Mouse (Mus musculus): ENCODE data around the gene Rfc2.

Rfc2 gene

DNA sequence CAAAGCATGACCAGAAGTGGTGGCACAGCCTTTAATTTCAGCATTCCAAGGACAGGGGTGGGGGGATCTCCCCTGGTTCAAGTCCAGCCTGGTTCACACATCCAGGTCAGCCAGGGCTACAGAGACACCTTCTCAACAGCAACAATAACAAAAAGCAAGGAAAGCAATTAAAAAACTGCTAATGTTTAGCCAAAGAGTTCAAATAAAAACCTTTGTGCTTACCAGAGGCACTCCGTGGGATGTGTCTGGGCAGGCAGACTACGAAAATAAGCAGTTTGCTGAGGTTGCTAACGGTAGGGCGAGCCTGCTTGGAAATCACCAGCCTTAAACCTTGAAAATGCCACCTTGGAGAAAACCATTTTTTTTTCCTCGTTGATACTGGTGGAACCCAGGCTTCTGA, at the start of gene Rfc2:
TSS of gene Rfc2 (plus strand) at position 221 of the 400 bp plus-strand sequence.
- no peak for DNase-seq (ENCODE audit: low spot score in 2 of 2)

DNA sequence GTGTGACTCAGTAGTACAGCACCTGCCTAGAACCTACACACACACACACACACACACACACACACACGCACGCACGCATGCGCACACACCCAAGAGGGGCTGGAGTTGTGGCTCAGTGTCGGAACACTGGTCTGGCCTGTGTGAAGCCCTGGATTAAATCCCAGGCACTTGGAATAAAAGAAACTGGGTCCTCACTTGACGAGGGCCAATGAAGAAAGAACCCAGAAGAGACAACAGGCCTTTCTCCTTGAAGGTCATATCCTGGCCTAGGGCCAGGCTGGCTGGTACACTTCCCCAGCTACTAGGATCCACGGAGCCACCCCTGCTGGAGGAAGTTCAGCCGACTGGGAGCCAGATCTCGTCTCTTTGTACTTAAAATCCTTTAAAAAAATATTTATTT, 49.6 kb upstream of the Rfc2 start:
- DNase-seq (ENCODE audit: low spot score in 2 of 2) = no peak

DNA sequence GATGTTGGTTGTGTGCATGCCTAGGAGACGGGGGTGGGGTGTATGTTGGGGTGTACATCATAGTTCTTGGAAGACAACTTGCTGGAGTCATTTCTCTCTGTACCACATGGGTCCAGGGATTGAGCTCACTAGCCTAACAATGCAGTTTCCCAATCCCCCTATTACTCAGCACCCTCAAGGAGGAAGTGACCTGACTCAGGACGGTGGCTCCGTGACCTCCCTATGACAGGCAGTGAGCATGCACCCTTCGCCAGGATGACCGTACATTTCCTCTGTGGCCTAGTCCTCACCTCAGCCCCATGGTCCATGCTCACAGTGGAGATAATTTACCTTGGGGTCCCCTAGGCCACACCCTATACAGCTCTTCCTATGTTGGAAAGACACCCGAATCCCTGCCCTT, 48.7 kb upstream of the Rfc2 start:
- DNase-seq (ENCODE audit: low spot score in 2 of 2) = no peak

DNA sequence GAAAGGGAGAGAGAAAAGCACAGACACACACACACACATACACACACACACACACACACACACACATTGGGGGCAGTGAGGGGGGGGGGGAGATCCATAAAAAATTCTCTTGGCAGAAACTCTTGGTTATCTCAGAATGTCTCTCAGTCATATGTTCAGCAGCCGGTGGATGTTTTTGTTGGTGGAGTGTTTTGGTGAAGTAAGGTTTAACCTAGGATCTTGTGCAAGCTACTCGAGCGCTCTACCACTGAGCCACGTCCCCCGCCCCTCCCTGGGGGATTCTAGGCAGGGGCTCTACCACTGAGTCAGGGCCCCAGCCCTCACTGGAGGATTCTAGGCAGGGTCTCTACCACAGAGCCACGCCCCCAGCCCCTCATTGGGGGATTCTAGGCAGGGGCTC, 45.1 kb upstream of the Rfc2 start:
- no peak for DNase-seq (ENCODE audit: low spot score in 2 of 2)

DNA sequence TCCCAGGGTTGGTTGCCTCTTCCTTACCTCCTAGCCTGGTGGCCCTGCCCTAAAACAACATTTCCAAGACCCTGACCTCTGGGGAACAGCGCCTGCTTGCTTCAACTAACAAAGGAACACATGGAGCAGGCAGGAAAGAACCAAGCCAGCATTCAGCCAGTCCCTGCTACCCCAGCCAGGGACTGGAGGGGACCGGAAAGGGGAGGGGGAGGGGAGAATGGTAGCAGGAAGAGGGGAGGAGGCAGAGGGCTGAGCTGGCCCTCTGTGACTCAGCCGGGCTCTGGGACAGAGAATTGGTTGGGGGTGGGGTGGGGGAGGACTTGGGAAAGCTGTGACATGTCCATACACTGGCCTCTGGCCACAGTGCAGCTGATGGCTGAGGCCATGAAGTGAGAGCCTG, 41.3 kb upstream of the Rfc2 start:
- DNase-seq (ENCODE audit: low spot score in 2 of 2) = peak in 1 of 2 experiments; percentile 55

DNA sequence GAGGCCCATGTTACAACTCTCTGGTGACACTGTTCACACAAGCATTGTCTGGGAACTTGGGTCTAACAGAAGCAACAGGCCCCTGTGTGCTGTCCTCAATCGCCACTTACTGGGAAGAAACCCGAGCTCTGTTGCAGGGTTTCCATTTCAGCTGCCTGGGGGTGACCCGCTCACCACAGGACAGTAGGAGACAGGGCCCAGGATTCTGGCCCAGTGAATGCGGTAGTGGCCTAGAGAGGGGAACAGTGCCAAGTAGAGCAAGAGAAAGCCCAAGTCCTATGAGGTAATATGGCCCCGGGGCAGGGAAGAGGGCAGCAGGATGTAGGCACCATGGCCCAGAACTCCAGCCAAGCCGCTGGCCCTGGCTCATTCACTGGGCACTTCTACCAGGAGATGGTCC, 40.3 kb upstream of the Rfc2 start:
- no peak for DNase-seq (ENCODE audit: low spot score in 2 of 2)

DNA sequence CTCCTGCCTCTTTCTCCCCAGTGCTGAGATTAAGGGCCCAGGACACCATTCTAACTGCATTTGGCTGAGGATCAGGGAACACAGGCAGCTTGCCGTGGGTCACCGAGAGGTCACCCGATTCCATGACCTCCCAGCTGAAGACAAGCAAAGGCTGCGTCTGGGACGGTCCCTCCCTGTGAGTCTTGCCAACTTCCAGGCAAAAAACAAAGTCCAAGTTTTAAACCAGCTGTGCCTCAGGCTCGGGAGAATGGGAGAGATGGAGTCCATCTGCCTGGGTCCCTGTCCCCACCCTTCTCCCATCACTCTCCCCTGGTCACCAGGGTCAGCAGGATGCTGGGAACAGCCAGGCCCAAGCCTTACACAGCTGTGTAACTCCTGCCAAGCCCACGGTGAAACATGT, 39.5 kb upstream of the Rfc2 start:
- DNase-seq (ENCODE audit: low spot score in 2 of 2) = peak in 1 of 2 experiments; percentile 70

DNA sequence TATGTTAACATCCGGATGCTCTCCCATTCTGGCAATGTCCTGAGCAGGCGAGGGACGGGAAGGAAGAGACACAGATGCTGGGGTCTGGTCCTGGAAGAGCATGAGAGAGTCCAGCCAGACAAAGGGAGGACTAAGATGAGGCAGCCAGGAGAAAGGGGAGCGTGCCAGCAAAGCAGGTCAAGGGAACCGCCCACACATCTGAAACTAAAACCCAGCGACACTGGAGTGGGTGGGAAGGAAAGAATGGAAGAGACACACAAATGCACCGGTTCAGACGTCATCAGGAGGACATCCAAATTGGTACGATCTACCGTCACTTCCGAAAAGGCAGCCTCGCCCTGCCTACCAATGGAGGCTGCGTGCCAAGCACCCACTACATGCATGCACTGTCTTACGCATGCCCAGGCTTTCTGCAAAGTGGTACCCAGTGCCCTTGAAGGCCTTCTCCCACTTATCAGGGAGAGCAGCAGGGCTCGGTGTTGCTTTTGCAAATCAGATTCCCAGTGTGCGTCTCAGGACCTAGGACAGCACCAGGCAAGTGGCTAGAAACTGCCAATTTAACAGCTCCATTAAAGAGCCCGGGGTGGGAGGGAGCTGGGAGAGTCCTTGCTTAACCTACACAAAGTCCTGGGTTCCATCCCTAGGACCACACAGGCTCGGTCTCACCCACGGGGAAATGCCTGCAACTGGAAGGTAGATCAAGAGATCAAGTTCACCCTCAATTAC, 36.5 kb upstream of the Rfc2 start:
- no peak for DNase-seq (ENCODE audit: low spot score in 2 of 2)

DNA sequence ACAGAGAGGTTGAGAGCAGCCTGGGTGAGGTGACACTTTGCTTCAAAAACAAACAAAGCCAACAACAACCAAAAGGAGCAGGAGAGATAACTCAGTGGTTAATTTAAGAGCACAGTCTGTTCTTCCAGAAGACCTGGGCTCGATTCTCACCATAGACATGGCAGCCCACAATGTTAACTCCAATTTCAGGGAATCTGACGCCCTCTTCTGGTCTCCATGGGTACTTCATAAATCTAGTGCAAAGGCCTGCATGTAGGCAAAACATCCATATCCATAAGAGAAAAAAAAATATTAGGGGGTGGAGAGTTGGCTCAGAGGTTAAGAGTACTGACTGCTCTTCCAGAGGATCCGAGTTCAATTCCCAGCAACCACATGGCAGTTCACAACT, 35.9 kb upstream of the Rfc2 start:
- no peak for DNase-seq (ENCODE audit: low spot score in 2 of 2)

DNA sequence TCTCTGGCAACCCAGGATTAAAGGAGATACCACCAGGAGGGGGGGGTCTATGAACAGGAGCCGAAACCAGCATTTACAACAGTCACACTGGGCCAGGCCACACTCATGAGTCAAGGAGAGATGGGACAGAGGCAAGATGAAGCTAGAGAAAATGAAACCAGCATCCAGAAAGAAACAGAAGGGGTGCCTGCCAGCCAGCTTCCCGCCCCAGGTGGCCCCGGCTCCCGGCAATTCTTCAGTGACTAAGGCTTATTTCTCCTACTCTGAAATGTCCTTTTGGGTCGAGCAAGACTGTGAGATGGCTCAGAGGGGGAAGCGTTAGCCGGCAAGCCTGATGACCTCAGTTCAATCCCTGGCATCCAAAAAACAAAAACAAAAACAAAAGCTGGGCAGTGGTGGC, 34.4 kb upstream of the Rfc2 start:
- DNase-seq (ENCODE audit: low spot score in 2 of 2) = no peak

DNA sequence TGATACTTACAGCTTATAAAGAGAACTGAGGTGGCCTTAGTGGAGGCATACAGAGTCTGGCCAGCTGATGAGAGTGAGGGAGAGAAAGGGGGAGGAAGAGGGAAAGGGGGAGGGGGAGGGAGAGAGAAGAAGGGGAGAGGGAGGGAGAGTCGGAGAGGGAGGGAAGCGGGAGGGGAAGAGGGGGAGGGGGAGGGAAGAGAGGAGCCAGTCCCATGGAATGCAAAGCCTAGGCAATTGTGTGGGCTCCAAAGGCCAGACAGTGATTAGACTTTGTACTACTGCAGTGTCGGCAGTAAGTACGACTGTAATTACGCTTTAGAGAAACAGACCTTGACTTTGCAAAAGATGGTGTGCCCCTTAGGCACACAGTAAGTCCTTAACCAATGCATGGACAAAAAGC, 32.9 kb upstream of the Rfc2 start:
- no peak for DNase-seq (ENCODE audit: low spot score in 2 of 2)

DNA sequence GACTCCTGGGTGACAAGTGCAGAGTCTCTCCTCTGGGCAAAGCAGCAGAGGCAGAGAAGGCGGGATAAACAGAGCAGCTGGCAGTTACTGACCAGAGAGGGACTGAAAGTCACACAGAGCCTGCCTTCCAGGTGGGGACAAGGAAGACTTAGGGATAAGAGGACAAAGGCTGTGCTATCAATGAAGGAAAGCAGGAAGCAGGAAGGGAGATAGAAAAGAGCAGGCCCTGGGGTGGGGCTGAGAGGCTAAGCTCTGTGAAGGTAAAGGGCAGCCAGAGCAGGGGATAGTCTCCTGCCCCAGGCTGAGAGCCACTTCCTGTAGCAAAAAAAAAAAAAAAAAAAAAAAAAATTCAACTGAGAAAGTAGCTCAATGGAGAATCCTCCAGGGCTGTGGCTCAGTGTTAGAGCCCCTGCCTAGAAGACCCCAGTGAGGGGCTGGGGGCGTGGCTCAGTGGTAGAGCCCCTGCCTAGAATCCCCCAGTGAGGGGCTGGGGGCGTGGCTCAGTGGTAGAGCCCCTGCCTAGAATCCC, 31.5 kb upstream of the Rfc2 start:
- DNase-seq (ENCODE audit: low spot score in 2 of 2) = no peak

DNA sequence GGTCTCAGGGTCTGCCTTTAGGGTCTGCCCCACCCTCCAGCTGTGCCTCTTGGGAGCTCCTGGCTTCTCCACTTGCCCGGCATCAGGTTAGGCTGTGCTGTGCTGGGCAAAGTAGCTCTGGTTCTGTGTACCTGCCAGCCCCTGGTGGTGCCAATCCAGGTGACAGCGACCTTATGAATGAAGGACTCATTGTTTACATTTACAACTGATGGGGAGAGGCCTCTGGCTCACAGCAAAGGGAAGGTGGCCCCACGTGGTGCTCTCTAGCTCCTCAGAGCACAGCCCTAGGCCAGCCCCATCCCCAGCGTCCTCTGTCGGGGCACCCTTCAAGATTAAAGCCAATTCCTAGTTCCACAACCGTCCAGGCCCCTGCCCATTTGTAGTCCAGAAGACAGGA, 30.3 kb upstream of the Rfc2 start:
- no peak for DNase-seq (ENCODE audit: low spot score in 2 of 2)

DNA sequence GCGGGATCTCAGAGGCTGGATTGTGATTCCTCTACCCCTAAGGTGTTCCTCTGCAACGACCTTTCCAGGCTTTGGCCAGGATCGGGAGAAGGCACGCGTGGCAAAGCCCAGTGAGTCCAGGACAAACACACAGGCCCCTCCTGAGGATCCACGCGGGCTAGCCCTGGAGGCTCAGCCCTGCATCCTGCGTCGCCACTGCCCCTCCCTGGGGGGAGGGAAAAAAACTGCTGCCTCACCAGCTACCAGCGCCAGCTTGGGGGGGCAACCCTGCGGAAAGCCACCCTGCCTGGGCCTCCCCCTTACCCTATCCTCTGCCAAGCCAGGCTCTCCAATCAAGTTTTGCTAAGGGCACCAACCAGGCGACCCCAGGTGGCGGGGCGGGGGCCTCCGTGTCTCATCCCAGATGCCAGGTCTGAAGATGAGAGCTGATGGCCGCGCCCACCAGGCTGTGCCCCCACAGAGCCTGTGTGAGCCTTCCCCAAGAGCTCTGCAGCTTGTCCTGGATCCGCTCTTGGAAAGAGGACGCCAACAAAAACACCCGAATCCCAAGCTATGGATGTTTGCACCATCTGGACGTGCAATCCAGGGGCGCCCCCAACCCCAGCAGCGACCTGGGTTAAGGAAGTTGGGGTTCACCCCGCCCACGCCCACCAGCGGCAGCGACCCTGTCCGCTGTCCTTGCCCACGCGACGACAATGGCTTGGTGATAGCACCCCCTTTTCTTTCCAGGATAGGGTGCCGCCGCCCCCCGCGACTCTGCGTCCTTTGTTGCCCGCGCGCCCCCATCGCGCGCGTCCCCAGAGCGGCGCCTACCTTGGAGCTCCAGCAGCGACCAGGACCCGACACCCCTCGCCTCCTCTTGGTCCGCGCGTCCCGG, 29.7 kb upstream of the Rfc2 start:
- DNase-seq (ENCODE audit: low spot score in 2 of 2) = no peak

DNA sequence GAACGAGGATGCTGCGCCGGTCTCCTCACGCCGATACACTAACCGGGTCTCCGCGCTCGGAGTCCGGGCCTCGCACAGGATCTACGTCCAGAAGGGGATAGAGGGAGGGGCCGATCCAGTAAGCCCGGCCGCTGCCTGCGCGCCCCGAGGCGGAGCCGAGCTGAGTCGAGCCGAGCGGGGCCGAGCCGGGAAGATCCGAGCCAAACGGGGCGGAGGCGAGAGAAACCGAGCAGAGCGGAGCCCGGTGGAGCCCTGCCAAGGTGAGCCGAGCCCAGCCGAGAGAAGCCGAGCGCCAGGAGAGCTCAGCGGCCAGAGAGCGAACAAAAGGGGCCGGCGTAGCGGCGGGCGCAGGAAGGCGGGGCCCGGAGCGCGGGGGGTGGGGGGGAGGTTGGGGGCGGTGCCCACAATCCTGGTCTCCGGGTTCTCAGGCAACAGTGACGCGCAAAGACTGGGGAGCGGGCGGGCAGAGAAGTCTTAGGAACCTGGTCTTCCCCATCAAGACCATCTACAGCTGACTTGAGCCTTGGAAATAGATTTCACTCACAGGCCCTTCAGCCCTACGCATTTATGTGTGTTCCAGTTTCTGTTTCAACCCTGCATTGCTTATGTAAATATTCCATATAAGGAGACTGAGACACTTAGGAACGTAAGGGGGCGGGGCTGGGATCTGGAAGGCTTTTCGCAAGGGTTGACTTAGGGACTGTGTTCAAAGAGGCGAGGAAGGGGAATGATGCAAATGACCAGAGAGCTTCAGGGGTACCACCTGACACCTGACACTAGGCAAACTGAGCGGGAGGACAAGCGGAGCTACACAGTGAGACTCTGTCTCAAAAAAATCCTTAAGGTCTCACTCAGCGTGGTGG, 28.8 kb upstream of the Rfc2 start, which contains the start of gene Clip2:
TSS of gene Clip2 (minus strand) at position 325 of the 863 bp plus-strand sequence.
- peak; percentile 99 to 100 for DNase-seq (ENCODE audit: low spot score in 2 of 2)

DNA sequence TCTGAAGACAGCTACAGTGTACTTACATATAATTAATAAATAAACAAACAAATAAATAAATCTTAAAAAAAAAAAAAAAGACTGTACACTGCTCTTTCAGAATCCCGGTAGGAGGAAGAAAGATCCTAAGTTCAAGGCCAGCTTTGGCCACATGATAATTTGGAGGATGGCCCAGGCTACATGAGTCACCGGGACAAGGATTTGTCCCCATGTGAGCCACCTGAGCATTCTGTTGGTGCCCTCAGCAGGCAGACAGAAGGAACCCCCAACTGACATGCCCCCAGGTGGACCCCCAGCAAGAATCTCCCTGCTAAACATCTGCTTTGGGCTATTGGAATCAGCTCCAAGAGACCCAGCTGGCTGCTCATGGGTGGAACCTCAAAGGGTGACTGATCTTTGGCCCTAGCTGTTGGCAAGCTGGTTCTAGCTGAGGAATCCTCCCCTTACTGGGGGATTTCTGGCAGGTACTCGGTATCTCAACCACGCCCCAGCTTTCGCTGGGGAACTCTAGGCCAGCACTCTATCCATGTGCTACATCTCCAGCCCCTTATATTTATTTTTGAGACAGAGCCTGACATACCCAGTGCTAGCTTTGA, 27.1 kb upstream of the Rfc2 start:
- DNase-seq (ENCODE audit: low spot score in 2 of 2) = no peak

DNA sequence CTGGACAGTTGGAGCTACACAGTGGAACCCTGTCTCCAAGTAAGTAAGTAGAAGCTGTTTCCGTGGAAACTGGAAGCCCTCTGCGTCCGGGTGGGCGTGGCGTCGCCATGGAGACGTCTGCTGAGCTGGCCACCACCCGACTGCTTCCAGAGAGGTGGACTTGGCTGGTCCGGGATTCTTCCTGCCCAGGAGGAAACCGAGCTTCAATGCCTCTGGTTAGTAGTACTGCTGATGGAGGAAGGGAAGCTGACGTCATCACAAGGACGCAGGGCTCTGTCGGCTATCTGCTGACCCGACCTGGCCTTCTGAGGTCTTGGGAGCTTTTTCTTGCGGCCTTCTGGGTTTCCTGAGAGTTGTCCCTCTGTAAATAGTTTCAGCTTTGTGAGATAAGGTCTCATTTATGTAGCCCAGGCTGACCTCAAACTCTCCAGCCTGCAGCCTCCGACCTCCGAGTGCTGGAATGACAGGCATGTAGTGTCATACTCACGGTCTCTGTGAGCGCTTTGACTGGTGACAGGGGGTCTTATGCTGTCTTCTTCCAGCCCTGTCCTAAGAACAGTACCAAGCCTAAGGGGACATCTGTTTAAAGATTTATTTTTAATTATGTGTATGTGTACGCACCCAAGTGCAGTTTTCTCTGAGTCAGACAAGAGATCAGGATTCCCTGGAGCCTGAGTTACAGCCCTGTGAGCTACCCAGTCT, 25.6 kb upstream of the Rfc2 start:
- DNase-seq (ENCODE audit: low spot score in 2 of 2) = peak; percentile 55 to 72

DNA sequence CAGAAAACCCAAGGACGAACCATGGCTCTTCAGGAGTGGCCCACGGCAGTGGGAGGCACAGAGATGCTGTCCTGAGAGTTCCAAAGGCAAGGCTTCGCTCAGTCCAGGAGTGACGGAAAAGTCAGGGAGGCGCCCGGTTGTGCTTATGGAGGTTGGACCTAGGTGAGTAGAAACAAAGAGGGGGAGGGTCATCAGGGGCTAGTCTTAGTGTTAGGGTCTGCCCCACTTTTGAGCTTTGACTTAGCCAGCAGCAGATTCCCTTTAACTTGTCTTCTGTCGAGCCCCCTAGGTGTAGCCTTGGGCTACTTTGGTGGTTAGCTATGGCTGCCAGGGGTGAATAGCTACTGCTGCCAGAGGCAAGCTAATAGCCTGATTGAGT, 21.1 kb upstream of the Rfc2 start, which contains the start of gene Syna:
TSS of gene Syna (minus strand) at position 101 of the 379 bp plus-strand sequence.
- no peak for DNase-seq (ENCODE audit: low spot score in 2 of 2)

DNA sequence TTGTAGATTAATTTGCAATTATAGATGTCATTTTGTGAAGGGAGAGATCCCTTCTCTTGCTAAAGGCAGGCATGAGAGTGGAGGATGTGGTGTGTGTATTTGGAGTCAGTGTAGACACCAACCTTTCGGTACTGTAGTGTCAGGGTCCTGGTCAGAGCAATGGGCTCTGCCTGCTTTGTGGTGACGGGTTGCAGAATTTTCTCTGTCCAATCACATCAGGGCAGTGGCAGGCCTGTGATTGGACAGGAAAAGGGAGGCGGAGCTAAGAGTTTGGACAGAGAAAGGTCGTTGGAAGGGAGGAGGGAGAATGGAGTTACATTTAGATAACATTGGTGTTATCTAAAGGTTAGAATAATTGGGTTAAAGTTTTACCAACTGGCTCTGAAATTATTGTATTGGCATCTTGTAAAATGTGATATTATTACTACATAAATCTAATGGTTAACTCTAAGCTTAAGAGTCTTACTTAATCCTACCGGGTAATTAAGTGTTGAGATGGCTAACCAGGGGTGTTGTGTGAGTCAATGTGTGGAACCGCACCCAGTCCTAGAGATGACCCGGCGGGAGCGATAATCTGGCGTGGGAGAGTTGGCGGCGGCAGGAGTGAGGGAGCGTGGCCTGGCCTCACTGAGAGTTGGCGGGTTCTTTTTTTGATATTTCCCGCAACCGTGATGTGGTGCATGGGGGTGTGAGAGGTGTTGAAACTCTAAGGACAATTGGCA, 20.6 kb upstream of the Rfc2 start:
- DNase-seq (ENCODE audit: low spot score in 2 of 2) = no peak

DNA sequence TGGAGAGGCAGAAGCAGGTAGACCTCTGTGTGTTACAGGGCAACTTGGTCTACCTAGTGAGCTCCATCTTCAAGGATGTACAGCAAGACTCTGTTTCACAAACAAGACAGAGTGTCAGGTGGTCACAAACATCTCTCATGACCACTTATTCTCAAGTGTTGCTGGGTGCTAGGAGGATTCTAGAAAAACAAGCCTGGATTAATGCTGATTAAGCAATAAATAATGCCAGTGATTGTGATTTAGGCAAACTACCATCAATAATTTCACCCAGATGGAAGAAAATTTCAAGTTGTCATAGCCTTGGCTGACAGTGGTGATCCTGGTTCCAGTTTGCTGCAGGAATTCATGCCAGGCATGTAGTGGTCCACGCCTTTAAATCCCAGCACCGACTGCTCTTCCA, 16.9 kb upstream of the Rfc2 start:
- DNase-seq (ENCODE audit: low spot score in 2 of 2) = no peak
